Mouse (Mus musculus): Measurements from ENCODE around the gene Sh3bp1.

Sh3bp1 gene

GRCm38 (mm10) chr15:78916052-78916826 lies 16.7 kb downstream of the Sh3bp1 start:
- DNase-seq: peak; percentile 79

DNA sequence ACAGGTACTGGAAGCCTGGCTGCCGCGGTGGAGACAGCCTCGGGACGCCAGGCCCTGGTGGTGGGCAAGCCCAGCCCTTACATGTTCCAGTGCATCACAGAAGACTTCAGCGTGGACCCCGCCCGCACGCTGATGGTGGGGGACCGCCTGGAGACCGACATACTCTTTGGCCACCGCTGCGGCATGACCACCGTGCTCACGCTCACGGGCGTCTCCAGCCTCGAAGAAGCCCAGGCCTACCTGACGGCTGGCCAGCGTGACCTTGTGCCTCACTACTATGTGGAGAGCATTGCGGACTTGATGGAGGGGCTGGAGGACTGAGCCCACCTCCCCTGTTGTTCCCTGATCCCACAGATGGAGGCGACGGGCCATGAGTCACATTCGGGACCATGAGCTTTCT lies 18.6 kb downstream of the Sh3bp1 start:
- peak; percentile 60 for DNase-seq

DNA sequence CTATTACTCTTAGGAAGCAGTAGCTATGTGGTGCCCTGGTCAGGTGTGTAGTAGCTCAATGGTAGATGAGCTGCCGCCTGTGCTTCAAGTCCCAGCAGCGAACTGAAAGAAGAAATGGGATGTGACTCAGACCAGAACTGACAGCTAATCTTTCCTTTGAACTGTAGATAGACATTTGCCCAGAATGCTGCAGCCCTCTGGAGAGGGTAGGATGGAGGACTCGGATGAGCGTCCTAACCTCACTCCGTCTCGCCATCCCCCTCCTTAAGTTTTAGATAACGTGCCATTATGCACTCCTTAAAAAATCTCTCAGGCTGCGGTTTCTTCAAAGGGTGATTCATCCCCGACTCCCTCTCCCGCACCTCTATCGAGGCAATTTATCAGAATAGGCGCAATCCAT lies 20.3 kb downstream of the Sh3bp1 start:
- DNase-seq: no peak

DNA sequence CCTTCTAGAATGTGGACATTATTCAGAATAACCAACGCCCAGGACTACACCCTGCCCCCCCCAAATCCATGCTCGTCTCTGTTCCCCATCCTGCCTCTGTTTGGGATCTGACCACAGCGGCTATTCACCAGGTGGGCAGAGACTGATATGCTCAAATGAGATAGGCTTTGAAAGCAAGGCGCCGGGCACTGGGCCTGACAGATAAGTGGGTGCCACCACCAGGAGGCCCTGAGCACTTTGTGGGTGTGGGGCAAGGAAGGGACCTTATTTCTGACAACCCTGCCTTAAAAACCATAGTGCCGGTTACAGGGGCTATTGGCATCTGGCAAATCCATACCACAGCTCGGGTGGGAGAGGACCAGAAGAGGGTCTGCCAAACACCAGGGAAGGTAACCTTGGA lies 23.1 kb downstream of the Sh3bp1 start:
- no peak for DNase-seq

GRCm38 (mm10) chr15:78923585-78923984 lies 24.0 kb downstream of the Sh3bp1 start:
- DNase-seq: peak; percentile 35

DNA sequence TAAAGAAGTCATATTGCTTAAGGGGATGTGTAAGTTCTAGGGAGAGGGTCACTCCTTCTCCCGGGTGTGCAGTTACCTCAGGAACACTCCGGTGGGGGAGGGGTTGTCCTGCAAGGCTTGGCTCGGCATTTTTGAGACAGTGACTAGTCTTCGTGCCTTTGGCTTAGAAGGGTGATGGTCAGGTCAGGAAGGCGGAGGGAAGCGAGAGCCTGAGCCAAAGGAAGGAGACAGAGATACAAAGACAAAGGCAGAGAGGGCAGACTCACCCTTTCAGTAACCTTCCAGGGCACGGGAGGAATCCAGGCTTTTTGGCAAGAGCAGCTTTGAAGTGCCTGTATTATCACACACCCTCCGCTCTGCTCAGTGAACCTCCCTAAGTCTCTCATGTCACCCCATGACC lies 25.6 kb downstream of the Sh3bp1 start:
- DNase-seq: no peak

DNA sequence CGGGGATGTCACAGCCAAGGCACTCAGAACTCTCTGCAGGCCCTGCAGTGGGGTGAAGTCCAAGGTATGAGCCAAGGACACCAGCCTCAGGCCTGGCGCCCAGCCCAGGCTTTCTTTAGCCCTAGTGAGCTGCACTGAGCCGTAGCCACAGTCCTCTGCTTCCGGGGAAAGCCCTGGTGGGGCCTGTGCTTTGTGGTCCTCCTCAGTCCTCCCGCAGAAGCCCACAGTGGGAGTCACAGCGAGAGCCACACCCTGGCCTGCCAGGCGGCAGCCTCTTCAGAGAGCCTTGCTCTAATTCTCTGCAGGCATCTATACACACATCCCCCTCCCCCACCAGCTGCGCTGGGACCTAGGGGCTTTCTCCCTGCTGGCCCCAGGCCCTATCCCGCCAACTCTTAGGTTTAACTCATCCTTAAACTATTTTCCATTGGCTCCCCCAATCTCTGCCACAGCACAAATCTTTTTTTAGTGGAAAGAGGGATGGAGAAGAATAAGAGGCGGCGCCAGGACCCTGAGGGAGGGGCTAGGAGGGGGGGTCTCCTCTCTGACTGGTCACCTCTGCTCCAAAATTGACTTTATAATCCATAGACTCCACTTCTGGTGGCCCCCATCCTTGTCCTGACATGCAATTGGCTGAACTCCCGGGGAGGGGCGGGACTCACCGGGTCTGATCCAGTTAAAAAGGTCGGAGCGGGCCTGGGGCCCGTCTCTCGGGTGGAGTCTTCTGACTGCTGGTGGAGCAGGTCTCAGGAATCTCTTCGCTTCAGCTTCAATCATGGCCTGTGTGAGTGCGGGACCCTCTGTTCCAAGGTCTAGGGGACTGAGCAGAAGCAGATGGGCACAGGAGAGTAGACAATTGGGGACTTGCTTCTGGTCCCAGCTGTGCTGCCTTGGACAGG lies 26.7 kb downstream of the Sh3bp1 start, which contains the start of gene Lgals1:
TSS of gene Lgals1 (plus strand) at position 705 of the 899 bp plus-strand sequence.
- peak; percentile 85 for DNase-seq

DNA sequence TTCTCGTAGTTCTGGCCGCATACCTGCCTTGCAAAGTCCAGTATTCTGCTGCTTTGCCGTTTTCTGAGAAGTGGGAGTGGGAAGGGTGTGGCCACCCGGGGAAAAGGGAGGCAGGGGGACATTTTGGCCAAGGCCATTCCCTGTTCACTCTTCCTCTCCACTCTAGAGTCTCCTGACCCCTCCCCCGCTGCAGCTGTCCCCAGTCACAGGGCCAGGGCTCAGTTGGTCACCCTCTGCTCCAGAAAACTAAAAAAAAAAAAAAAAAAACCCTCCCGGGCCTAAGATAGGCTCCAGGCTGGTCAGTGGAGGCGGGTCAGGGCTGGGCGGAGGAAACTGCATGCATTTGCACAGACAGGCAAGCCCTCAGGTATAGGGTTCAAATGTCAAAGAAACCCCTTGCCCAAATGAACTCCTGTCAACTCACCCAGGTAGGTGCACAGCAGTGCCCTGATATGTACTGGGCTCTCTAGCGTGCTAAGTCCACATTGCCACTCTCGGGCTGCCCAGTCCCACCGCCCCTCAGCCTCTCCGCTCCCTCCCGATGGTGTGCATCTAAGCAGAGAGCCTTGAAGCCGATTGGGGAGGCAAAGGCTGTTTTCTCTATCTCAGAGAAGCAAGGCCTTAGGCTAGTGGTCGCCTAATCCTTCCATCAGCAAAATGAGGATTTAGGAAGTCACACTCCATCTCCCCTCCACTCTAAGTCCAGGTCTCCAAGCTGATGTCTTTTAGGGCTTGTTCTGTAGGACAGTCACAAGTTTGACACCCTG lies 27.6 kb downstream of the Sh3bp1 start:
- peak; percentile 63 for DNase-seq

DNA sequence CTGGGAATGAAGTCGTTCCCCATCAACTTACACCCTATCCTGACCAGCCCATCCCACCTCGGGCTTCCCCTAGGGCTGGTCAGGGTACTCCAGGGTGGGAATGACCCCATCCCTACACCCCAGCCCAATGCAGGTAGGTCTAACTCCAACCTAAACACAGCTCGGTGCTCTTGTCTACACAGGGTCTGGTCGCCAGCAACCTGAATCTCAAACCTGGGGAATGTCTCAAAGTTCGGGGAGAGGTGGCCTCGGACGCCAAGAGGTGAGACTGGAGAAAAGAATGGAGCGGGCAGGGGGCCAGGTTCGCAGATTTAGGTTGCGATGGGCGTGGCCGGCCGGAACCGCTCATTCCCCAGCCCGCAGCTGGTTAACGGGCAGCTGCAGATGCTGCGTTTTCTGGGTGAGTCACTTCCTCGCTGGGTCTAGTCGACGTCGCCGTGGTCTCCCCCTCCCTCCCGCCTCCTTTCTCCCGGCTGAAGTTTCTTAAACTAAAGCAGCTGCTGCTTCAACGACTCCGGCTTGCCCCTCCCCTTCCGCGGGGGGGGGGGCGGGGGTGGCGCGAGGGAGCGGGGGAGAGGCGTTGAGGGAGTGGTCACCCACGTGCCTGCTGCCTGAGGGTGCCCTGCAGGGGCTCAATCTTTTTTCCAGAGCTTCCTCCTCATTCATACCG lies 28.4 kb downstream of the Sh3bp1 start:
- peak; percentile 49 for DNase-seq

DNA sequence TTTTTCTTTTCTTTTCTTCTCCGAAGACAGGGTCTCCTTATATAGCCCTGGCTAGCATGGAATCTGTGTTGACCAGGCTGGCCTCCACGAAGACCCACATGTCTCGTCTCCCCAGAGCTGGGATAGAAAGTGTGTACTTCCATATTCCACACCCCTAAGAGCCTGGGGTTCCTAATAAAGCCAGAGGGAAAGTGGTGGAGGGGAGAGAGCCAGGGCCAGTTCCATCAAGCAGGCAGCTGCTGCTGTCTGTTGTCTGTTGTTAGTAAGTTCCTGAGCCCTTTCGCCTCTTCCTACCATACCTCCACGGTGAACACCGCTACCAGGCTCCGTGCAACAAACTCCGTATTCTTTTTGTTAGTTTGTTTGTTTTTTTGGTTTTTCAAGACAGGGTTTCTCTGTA lies 29.0 kb downstream of the Sh3bp1 start:
- DNase-seq: no peak

DNA sequence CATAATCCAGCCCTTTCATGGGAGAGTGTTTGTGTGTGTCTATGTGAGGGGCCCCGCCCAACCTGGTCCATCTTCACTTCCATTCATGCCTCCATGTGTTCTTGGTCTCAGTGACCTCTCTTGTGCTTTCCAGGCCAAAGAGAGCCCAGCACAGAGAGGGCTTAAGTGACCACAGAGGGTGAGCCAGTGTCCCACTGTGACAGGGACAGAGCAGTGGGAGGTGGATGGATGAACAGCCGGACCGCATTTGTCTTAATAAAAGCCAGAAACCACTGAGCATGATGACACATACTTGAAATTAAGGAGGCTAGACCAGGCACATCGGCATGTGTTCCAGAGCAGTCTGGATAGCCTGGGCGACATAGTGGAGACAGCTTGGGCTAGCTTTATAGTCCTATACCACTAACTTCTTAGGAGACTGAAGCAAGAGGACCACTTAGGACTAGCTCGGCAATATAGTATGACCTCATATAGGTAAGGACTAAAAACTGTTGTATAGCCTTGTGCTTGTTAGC lies 30.7 kb downstream of the Sh3bp1 start:
- no peak for DNase-seq

GRCm38 (mm10) chr15:78930801-78931426 lies 31.3 kb downstream of the Sh3bp1 start:
- no peak for DNase-seq

DNA sequence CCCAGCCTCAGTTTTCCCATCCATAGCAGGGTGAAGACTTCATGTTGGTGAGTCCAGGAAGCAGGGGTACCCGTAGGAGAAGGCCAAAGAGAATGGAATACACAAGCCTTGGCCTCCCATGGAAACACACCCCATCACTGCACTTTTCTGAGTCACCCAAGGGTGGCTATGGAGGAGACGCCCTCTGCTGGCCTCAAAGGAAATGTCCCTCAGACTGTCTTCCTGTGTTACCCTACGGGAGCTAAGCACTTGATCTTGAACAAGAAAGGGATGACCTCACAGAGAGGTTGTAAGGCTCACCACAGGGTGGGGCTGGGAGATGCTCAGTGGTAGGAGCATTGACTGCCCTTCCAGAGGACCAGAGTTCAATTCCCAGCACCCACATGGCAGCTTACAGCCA lies 32.0 kb downstream of the Sh3bp1 start:
- DNase-seq: peak; percentile 52

GRCm38 (mm10) chr15:78934784-78935320 lies 35.3 kb downstream of the Sh3bp1 start, which contains the start of gene Nol12:
Gene Nol12, plus strand, starts transcription at chr15:78934933.
- peak; percentile 82 for DNase-seq

DNA sequence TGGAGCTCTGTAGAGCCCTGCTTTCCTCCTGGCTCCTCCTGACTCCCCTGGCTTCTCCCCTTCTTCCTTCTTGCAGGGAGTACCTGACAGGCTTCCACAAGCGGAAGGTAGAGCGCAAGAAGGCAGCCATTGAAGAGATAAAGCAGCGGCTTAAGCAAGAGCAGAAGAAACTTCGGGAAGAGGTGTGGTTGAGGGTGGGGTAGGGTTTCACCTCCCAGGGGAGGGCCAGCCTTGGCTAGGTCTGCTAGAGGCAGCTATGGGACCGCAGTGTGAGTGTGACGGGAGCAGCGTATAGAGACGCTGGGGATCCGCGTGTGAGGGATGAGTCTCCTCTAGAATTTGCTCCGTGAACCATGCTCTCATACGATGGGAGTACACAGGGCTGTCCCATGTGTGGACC lies 36.8 kb downstream of the Sh3bp1 start:
- no peak for DNase-seq

- no peak for DNase-seq
Observed at GRCm38 (mm10) chr15:78937311-78937710, 37.7 kb downstream of the Sh3bp1 start.

DNA sequence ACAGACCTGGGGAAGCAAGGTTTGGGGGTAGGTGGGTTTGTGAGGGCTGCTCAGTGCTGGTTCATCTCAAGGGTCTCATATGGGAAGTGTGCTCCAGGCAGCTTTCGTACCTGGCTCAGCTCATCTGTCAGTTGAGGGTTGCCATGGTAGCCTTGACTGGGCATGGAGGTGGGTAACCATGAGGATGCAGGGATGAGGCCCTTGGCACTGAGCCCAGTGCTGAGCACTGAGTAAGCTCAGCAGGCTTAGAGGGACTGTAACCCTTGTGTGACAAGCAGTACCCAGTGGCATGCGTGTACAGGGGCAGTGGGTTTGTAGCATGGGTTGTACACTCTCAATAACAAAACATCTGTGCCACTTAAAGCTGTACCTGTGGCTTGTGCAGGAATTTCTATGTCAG lies 38.4 kb downstream of the Sh3bp1 start:
- peak; percentile 37 for DNase-seq

DNA sequence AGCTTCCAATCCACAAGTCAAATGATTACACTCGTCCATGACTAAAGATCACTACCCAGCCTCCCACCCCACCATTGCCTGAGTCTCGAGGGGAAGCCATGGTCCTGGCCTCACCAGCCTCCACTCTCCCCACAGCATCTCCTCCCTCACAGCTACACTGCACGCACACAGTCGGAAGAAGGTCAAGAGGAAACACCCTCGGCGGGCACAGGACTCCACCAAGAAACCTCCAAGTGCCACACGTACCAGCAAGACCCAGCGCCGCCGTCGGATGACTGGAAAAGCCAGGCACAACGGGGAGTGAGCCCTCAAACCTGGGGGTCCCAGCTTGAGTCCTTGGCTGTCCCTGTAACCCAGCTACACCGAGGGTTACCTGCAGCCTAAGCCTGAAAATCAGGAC lies 40.8 kb downstream of the Sh3bp1 start:
- DNase-seq: no peak

DNA sequence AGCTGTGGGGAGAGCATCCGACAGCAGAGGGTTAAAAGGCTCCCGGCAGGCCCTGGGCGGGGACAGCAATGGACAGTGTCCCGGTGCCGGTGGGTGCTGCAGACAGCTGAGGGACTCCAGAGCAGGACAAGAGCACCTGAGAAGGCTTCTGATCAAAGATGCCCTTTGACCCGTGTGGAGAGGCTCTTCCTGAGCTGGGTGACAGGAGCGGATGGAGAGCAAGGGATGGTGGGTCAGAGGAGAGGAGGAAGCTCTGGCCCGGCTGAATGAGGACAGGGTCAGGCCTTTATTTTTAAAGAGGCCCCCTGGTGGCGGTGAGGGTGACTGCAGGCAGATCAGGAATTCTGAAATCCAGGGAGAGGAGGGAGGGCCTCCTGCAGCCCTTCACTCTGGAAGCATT lies 43.1 kb downstream of the Sh3bp1 start:
- peak; percentile 86 for DNase-seq

DNA sequence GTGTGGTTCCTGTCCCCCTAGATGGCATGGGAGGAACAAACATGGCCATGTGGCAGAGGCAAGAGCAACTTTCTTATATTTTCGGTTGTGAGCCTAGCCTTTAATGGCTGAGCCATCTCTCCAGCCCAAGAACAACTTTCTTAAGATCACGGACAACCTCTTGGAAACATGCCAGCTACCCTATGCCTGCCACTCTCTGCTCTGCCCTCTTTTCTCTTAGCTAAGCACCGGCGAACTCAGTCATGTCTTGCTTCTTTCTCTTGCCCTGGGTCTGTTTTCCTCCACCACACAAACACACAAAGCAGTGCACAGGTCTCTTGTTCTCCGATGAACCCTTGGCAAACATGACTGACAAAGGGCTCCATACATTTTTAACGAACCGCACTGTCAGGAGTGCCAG lies 46.7 kb downstream of the Sh3bp1 start:
- DNase-seq: peak; percentile 43

- DNase-seq: peak; percentile 94
Observed at GRCm38 (mm10) chr15:78947657-78948056, 48.1 kb downstream of the Sh3bp1 start, which contains the start of gene Triobp. Gene Triobp, plus strand, starts transcription at chr15:78947724.
